Mouse (Mus musculus) layer of hippocampus, adult 18-20 months (tissue): ENCODE measurements around the gene Dcun1d4. TPM values are rescaled to one million over a fixed set of nuclear protein-coding genes. Genes with fewer than 3 reads are reported as not detected.

Experiments used
- DNase-seq, 2 experiments: peaks; one replicate each; pipeline ENCODE4 v3.0.0; 2022; ENCODE audit warnings: low spot score in 2 of 2
- total RNA-seq, 2 experiments: library from RNA; stranded (reverse); gene quantifications; 2 replicates each; pipeline ENCODE4 v1.2.3; 2021

Gene Dcun1d4
- total RNA-seq, 2 experiments from 2014 or later, result 120 to 121 TPM

- DNase-seq, result peak in 1 of 2 experiments; percentile 31
These were observed 16.6 kb downstream of the Dcun1d4 start for GRCm38 (mm10) chr5:73497401-73497800.

- DNase-seq, result no peak
These were observed 17.8 kb downstream of the Dcun1d4 start for GRCm38 (mm10) chr5:73498559-73498958.

- DNase-seq, result no peak
These were observed 20.2 kb downstream of the Dcun1d4 start for GRCm38 (mm10) chr5:73500867-73501440.

GRCm38 (mm10) chr5:73502422-73502821, 21.6 kb downstream of the Dcun1d4 start:
- DNase-seq, result no peak

DNA sequence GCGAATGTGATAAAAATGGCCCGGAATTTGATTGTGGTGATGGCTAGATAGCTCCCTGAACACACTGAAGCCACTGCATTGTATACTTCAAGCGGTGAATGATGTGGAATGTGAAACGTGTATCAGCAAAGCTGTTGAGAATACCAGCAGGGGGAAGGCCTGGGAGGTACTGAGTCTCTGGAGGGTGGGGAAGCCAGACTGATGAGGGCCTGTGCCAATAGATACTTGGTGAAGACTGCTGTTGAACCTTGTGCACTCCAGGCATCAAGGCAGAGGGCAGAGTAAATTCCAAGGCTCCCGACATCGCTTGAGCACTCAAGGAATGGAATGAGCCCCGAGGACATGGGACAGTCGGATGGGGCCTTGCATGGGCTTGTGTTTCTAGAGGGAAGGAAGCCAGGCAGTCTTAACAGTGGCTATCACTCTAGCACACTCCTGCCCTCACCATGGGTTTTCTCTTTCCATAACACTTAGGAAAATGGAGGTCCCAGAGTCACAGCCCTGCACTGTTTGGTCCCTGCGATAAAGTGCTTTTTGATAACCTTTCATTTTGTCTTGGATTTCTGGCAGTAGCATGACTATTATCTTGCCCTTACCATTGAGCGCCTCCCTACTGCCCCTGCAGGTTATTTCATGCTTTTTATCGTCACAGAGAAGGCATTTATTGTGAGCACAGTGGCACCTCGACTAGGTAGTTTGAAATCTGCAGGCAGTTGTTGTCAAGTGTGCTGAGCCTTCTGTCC, 22.4 kb downstream of the Dcun1d4 start:
- DNase-seq, result no peak

DNA sequence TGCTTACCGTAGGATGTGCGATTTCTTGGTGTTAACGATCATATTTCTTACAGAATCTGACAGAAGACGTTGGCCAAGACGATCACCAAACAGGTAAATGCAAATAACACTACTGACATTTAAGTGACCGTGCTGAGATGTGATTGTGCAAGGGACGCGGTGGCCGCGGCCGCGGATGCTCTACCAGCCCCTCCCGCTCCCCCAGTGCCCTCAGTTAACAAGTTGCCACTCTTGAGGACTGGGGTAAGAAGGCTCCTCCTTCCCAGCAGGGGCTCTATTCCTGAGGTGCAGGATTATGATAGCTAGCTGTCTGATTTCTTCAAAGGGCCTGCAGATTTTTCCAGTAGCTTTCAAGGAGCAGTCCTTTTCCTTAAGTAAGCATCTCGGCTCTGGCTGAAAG, 30.3 kb downstream of the Dcun1d4 start:
- DNase-seq, result no peak

GRCm38 (mm10) chr5:73512241-73512640, 31.4 kb downstream of the Dcun1d4 start:
- DNase-seq, result no peak

GRCm38 (mm10) chr5:73512661-73513060, 31.9 kb downstream of the Dcun1d4 start:
- DNase-seq, result no peak

GRCm38 (mm10) chr5:73514202-73514601, 33.4 kb downstream of the Dcun1d4 start:
- no peak for DNase-seq

DNA sequence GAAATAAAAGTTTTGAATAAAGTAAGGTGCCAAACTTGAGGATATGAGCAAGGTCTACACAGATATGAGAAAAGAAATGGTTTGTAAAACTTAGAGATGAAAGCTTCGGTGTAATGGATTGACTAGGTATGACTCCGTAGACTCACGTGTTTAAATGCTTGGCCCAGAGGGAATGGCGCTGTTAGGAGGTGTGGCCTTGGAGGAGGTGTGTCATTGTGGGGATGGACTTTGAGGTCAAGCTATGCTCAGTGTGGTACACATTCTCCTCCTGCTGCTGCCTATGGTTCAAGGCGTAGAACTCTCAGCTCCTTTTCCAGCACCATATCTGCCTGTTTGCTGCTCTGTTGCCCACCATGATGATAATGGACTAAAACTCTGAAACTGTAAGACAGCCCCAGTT, 36.5 kb downstream of the Dcun1d4 start:
- DNase-seq, result no peak

GRCm38 (mm10) chr5:73518424-73519211, 37.8 kb downstream of the Dcun1d4 start:
- DNase-seq, result no peak

- no peak for DNase-seq
These were observed 40.0 kb downstream of the Dcun1d4 start for GRCm38 (mm10) chr5:73520787-73521186.

DNA sequence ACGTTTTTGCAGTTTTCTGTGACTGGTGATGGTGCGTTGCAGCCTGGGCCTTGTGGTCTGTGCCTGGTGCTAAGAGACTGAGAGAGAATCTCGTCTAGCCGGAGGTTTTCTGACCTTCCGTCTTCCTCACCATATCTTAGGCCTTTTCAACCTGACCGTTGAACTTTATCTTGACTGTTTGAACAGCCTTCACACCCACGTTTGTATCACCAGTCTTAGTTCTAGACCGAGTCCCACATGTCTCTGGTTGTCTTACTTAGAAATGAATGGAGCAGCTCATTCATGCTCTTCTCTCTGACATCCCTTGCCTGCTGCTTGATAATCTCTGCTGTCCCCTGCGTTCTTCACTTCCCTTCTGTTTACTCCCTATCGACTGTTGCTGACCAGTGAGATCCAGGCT, 42.4 kb downstream of the Dcun1d4 start:
- no peak for DNase-seq

DNA sequence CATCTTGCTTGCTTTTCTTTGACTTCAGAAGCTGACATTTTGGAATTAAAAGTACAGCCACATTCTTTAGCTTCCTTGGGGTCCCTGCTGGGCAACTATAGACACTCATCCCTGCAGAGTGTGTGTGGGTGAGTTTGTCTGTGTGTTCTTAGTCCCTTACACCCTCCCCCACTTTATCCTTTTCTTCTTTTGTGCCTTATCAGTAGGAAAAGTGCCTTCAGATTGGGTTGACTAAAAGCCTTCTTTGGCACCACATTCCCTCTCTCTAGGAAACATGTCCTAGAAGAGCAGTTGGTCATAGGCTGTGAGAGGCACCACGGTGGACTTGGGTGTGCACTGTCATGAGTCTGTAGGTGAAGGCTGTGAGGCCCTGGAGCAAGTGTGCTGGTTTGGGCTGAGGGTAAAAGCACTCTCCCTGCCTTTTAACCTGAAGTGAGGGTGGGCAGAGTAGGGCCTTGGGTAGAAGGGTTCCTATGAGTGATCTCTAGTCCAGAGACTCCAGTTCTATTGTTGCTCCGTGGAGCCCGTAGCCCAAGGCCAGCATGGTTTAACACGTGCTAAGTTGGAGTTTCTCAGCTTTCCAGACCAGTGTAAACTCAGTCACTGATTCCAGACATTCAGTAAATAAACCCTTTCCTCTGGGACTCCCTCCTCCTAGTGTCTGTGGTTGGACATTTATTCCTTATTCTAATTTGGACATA, 43.6 kb downstream of the Dcun1d4 start:
- DNase-seq, result no peak

DNA sequence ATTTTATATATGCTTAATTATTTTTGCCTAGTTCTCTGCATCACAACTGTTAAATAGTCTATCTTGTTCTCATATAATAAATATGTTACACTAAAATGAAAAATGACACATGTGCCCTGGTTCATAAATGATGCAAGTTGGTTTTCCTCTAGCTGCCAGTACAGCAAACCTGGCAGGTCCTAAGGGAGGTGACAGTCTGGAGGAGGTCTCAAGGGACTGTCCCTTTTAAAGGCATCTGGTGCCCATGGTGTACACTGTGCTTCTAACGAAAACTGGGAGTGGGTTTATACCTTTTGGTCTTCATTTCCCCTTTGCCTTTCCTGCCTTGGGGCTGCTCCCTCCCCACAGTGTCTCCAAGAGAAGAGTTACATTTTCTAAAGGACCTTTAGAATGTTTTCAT, 51.4 kb downstream of the Dcun1d4 start:
- DNase-seq, result no peak

- no peak for DNase-seq
These were observed 52.1 kb downstream of the Dcun1d4 start for GRCm38 (mm10) chr5:73532879-73533278.

DNA sequence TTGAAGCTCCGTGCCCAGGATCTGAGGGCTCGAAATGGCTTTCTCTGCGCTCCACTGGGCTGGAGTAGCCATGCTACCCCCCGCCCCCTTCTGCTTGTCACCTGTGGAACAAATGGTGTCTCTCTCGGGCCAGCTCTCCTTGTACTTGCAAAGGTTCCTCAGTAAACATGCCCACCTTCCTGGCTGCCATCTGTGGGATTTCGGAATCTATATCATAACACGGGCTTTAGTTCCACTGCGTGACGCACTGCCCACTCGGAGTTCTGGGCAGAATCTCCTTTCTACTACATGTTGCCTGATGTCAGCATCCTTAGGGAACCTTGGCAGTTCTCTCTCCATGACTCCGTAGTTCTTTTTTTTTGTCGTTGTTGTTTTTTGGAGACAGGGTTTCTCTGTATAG, 56.9 kb downstream of the Dcun1d4 start:
- DNase-seq, result no peak

DNA sequence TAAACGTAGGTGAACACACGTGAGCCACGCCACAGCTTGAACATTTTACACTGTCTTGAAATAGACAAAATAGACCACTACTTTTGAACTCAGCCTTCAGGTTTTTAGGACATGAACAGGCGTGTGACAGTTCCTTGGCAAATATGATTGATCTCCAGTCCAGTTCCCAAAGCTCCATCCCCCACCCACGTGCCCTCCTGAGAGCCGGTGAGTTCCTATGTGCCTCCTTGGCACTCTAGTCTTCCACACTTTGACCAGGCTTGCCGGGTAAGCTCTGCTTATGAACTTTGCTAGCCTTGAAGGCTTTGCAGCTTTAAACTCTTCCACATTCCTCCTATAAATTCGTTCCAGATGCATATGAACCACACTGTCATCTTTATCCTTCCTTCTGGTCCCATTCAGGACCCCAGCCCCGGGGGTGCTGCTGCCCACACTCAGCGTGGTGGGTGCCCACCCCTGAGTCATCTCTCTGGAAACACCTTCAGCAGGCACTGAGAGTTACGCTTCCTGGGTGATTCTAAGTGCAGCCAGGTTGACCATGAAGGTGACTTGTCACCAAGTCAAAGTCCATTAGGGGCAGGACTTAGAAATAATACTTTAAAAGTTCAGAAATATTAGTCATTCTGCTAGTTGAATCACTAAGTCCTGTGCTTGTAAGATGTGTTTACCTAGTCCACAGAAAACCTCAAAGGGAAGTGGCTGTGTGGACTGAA, 57.9 kb downstream of the Dcun1d4 start:
- no peak for DNase-seq

DNA sequence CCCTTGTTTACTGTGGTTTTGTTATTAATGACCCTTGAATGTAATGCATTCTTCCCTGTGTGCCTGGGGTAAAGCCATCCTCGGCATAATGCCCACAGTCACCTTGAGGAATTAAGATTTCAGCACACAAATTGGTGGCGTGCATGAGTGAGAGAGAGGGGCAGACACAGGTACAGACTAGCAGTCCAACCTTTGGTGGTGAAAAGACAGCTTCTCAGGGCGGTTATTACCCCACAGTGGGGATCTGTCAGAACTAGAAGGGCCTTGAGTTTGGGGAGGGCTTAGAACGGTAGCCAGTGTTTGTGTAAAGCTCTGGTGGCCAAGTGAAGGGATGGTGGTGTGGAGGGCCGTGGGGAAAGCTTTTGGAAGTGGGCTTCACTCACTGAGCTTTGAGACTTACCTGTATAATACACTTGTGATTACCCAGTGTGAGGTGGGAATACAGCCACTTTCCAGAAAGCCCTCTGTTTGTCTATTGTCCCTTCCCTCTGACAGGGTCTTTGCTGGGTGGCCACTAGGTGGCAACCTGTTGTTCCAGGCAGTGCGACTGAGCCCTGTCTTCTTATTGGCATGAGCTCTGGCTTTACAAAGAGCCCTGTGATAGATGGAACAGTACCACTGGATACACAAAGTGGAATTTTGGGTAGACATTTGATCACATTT, 59.2 kb downstream of the Dcun1d4 start:
- DNase-seq, result peak; percentile 54 to 72

- no peak for DNase-seq
These were observed 59.7 kb downstream of the Dcun1d4 start for GRCm38 (mm10) chr5:73540511-73540871.
